Mouse (Mus musculus): ENCODE measurements at regions not wholly inside any gene's neighbourhood (a gene's known extent, or its start where the extent isn't known, plus 50 kb on each side); places are given as distances from the start of the nearest gene placed in this dataset.

- no peaks in the 10 kb centered on the region for H3K36me3 ChIP-seq (replicated peaks in 1 of 2; ENCODE audit: control insufficient read depth in 1 of 2, insufficient read depth in 1 of 2, low read length in 1 of 2)
- dilution Hi-C loops (cut with MboI; ENCODE audit: extremely low pct_ligation_motif_present, extremely low pct_unique_long_range_greater_than_20kb, low sequenced_read_pairs), result no loop called here
- 0 out of 4 replicates have a peak, but pooled peaks cover 0 to 2% of the 10 kb centered on the region in 2 experiments for H3K4me1 ChIP-seq (ENCODE audit: control insufficient read depth in 1 of 2, insufficient read depth in 2 of 2)
- TF ChIP-seq EP300 (IDR thresholded peaks at IDR 0.05; ENCODE audit: low read length), result no peak
- TF ChIP-seq CHD2 (IDR thresholded peaks at IDR 0.05; ENCODE audit: low read length), result no peak
- no peak for TF ChIP-seq MYC (IDR thresholded peaks at IDR 0.05; ENCODE audit: low read depth, low read length)
- no peak for TF ChIP-seq MAX (IDR thresholded peaks at IDR 0.05; ENCODE audit: low read length)
- no peak for TF ChIP-seq KAT2A (IDR thresholded peaks at IDR 0.05; ENCODE audit: insufficient replicate concordance, low read length)
- no peak for TF ChIP-seq POLR2A (IDR thresholded peaks at IDR 0.05; ENCODE audit: low read depth, low read length)
- no peak for TF ChIP-seq JUN (IDR thresholded peaks at IDR 0.05; ENCODE audit: insufficient read depth, low read depth, low read length)
- TF ChIP-seq POLR2AphosphoS2 (IDR thresholded peaks at IDR 0.05; ENCODE audit: low read depth, low read length), result no peak
- no peak for TF ChIP-seq ZC3H11A (IDR thresholded peaks at IDR 0.05; ENCODE audit: low read depth, low read length)
- TF ChIP-seq NELFE (IDR thresholded peaks at IDR 0.05; ENCODE audit: low read depth, low read length), result no peak
- no peak for TF ChIP-seq CHD1 (IDR thresholded peaks at IDR 0.05; ENCODE audit: low read depth, low read length)
- no peak for TF ChIP-seq TCF12 (IDR thresholded peaks at IDR 0.05; ENCODE audit: low read depth, low read length)
- no peak for TF ChIP-seq ZNF384 (IDR thresholded peaks at IDR 0.05; ENCODE audit: low read depth, low read length)
- no peak for TF ChIP-seq SMC3 (IDR thresholded peaks at IDR 0.05; ENCODE audit: low read depth, low read length)
- H3K27ac ChIP-seq (ENCODE audit: insufficient read depth, low read depth), result no peak overlapping the region
- H3K4me2 ChIP-seq (ENCODE audit: insufficient read depth, low read depth, poor library complexity, severe bottlenecking), result no peak overlapping the region
- no peak for DNase-seq (ENCODE audit: extremely low read depth)
- in situ Hi-C loops (cut with MboI; ENCODE audit: low pct_ligation_motif_present, low pct_unique_long_range_greater_than_20kb, low sequenced_read_pairs), result loop anchor here (25.0 kb wide), 1 partner anchor 971 kb away; no protein-coding TSS in a partner anchor
- no peak overlapping the region for H3K4me3 ChIP-seq (replicated peaks in 1 of 3; ENCODE audit: low read depth in 2 of 3, low read length in 2 of 3, poor library complexity in 1 of 3)
- no peaks in the 10 kb centered on the region for H3K79me2 ChIP-seq (replicated peaks; ENCODE audit: control insufficient read depth, extremely low read depth, insufficient read depth, poor library complexity, severe bottlenecking)
- H3K9ac ChIP-seq (ENCODE audit: insufficient read depth, low read depth), result no peak overlapping the region
- H3K9me3 ChIP-seq (replicated peaks; ENCODE audit: low read length), result no peaks in the 10 kb centered on the region
- H3K27me3 ChIP-seq (replicated peaks), result no peaks in the 10 kb centered on the region
Measured at GRCm38 (mm10) chr4:56483708-56484107, 256.2 kb upstream of the Gm26657 start.

GRCm38 (mm10) chr4:56456788-56457187, 283.1 kb upstream of the Gm26657 start:
- Histone ChIP-seq H3K9ac (ENCODE audit: insufficient read depth, low read depth) (no peak overlapping the region), H3K27ac (ENCODE audit: insufficient read depth, low read depth) (no peak overlapping the region), H3K27me3 (replicated peaks) (no peaks in the 10 kb centered on the region), H3K9me3 (replicated peaks; ENCODE audit: low read length) (no peaks in the 10 kb centered on the region), H3K4me2 (ENCODE audit: insufficient read depth, low read depth, poor library complexity, severe bottlenecking) (no peak overlapping the region), H3K4me1 (ENCODE audit: control insufficient read depth in 1 of 2, insufficient read depth in 2 of 2) (no peaks in the 10 kb centered on the region), H3K79me2 (replicated peaks; ENCODE audit: control insufficient read depth, extremely low read depth, insufficient read depth, poor library complexity, severe bottlenecking) (no peaks in the 10 kb centered on the region), H3K36me3 (replicated peaks in 1 of 2; ENCODE audit: control insufficient read depth in 1 of 2, insufficient read depth in 1 of 2, low read length in 1 of 2) (no peaks in the 10 kb centered on the region), H3K4me3 (replicated peaks in 1 of 3; ENCODE audit: low read depth in 2 of 3, low read length in 2 of 3, poor library complexity in 1 of 3) (no peak overlapping the region)
- TF ChIP-seq MAX (IDR thresholded peaks at IDR 0.05; ENCODE audit: low read length), result no peak
- no peak for TF ChIP-seq NELFE (IDR thresholded peaks at IDR 0.05; ENCODE audit: low read depth, low read length)
- TF ChIP-seq E2F4 (IDR thresholded peaks at IDR 0.05; ENCODE audit: insufficient replicate concordance, low read depth, low read length), result no peak
- no peak for TF ChIP-seq RCOR1 (conservative IDR thresholded peaks at IDR 0.05; ENCODE audit: low read depth, low read length)
- no peak for DNase-seq (ENCODE audit: extremely low read depth)
- dilution Hi-C loops (cut with MboI; ENCODE audit: extremely low pct_ligation_motif_present, extremely low pct_unique_long_range_greater_than_20kb, low sequenced_read_pairs), result no loop called here
- in situ Hi-C loops (cut with MboI; ENCODE audit: low pct_ligation_motif_present, low pct_unique_long_range_greater_than_20kb, low sequenced_read_pairs), result no loop called here

All from CH12.LX (cell line).